Mouse (Mus musculus): ENCODE measurements at regions not wholly inside any gene's neighbourhood (a gene's known extent, or its start where the extent isn't known, plus 50 kb on each side); places are given as distances from the start of the nearest gene placed in this dataset.

GRCm38 (mm10) chr1:190447253-190447652 lies 276.7 kb upstream of the Prox1 start:
- Histone ChIP-seq H3K27me3 (ENCODE audit: control insufficient read depth, insufficient read depth, low read length) (no peaks in the 10 kb centered on the region), H3K36me3 (ENCODE audit: control insufficient read depth, insufficient read depth, low read length) (no peaks in the 10 kb centered on the region), H3K27ac (ENCODE audit: control insufficient read depth, insufficient read depth, low read depth, low read length) (no peak overlapping the region), H3K4me1 (ENCODE audit: control insufficient read depth, insufficient read depth, low read length) (peaks cover 3% of the 10 kb centered on the region), H3K4me3 (ENCODE audit: control insufficient read depth, low read depth, low read length) (no peak overlapping the region)
- TF ChIP-seq CTCF (IDR thresholded peaks at IDR 0.05; ENCODE audit: control insufficient read depth, insufficient read depth, insufficient replicate concordance, low read depth, low read length) (no peak), POLR2A (IDR thresholded peaks at IDR 0.05; ENCODE audit: control insufficient read depth, low read depth, low read length) (no peak)

- Histone ChIP-seq H3K4me1 (ENCODE audit: control insufficient read depth, insufficient read depth, low read length) (peaks cover 6% of the 10 kb centered on the region), H3K4me3 (ENCODE audit: control insufficient read depth, low read depth, low read length) (no peak overlapping the region), H3K27ac (ENCODE audit: control insufficient read depth, insufficient read depth, low read depth, low read length) (no peak overlapping the region), H3K27me3 (ENCODE audit: control insufficient read depth, insufficient read depth, low read length) (no peaks in the 10 kb centered on the region), H3K36me3 (ENCODE audit: control insufficient read depth, insufficient read depth, low read length) (no peaks in the 10 kb centered on the region)
- TF ChIP-seq POLR2A (IDR thresholded peaks at IDR 0.05; ENCODE audit: control insufficient read depth, low read depth, low read length) (no peak), CTCF (IDR thresholded peaks at IDR 0.05; ENCODE audit: control insufficient read depth, insufficient read depth, insufficient replicate concordance, low read depth, low read length) (no peak)
Measured at GRCm38 (mm10) chr1:190446676-190447075, 276.2 kb upstream of the Prox1 start.

DNA sequence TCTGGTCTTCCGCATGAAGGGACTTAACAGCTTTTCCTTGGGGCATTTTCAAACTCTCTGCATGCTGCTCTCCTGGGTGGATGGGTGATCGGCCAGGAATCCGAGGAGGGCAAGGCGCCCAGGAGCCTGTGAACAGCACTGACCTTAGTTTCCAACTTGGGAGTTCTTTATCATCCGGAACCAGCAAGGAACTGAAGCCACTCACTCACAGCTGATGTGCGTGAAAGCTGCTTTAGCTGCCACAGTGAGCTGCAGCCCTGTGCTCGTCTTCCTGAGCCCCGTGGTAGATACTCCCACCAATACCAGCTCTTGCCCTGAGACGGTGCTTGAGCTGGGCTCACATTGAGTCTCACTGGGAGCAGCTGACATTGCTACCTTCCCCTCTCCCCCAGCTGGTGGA lies 273.9 kb upstream of the Prox1 start:
- Histone ChIP-seq H3K27me3 (ENCODE audit: control insufficient read depth, insufficient read depth, low read length) (no peaks in the 10 kb centered on the region), H3K27ac (ENCODE audit: control insufficient read depth, insufficient read depth, low read depth, low read length) (no peak overlapping the region), H3K36me3 (ENCODE audit: control insufficient read depth, insufficient read depth, low read length) (no peaks in the 10 kb centered on the region), H3K4me3 (ENCODE audit: control insufficient read depth, low read depth, low read length) (no peak overlapping the region), H3K4me1 (ENCODE audit: control insufficient read depth, insufficient read depth, low read length) (peaks cover 6% of the 10 kb centered on the region)
- TF ChIP-seq POLR2A (IDR thresholded peaks at IDR 0.05; ENCODE audit: control insufficient read depth, low read depth, low read length) (no peak), CTCF (IDR thresholded peaks at IDR 0.05; ENCODE audit: control insufficient read depth, insufficient read depth, insufficient replicate concordance, low read depth, low read length) (no peak)

DNA sequence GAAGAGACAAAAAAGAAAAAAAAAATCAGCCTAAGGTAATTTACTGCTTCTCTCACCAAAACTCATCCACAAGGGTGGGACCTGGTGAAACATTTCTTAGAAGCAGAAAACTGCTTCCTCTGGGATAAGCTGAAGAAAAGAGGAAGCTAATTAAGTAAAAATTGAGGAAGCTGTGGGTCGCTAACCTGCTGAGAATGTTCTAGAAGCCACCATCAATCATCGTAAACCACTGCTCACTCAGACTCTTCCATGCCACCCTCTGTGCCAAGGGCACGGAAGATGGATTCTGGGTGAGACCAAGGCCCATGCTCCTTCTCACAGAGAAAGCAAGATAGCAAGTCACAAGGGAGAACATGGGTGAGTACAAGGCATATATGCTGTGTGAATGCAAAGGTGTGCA lies 272.7 kb upstream of the Prox1 start:
- H3K36me3 ChIP-seq (ENCODE audit: control insufficient read depth, insufficient read depth, low read length) = no peaks in the 10 kb centered on the region

DNA sequence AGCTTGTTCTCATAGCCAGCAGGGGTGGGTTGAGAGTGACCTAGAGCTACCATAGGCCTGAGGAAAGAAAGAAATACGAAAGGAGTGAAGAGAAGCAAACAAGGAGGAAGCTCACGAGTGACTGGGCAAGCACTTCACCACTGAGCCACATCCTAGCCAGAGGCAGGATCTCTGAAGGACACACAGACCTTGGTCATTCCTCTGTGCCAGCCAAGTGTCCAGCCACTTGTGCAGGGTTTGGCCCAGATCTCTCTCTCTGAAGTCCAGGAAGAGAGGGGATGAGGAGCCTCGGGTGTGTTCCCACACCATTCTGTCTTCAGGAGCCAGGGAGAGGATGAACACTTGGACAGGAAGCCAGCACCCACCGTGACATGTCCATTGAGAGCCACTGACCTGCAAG lies 271.7 kb upstream of the Prox1 start:
- Histone ChIP-seq H3K27ac (ENCODE audit: control insufficient read depth, insufficient read depth, low read depth, low read length) (no peak overlapping the region), H3K4me3 (ENCODE audit: control insufficient read depth, low read depth, low read length) (no peak overlapping the region), H3K27me3 (ENCODE audit: control insufficient read depth, insufficient read depth, low read length) (no peaks in the 10 kb centered on the region), H3K4me1 (ENCODE audit: control insufficient read depth, insufficient read depth, low read length) (peaks cover 6% of the 10 kb centered on the region), H3K36me3 (ENCODE audit: control insufficient read depth, insufficient read depth, low read length) (no peaks in the 10 kb centered on the region)
- TF ChIP-seq CTCF (IDR thresholded peaks at IDR 0.05; ENCODE audit: control insufficient read depth, insufficient read depth, insufficient replicate concordance, low read depth, low read length) (no peak), POLR2A (IDR thresholded peaks at IDR 0.05; ENCODE audit: control insufficient read depth, low read depth, low read length) (no peak)

More for the DNA sequence above, 272.7 kb upstream of the Prox1 start:
- TF ChIP-seq CTCF (IDR thresholded peaks at IDR 0.05; ENCODE audit: control insufficient read depth, insufficient read depth, insufficient replicate concordance, low read depth, low read length) = no peak
- no peak for TF ChIP-seq POLR2A (IDR thresholded peaks at IDR 0.05; ENCODE audit: control insufficient read depth, low read depth, low read length)
- Histone ChIP-seq H3K27ac (ENCODE audit: control insufficient read depth, insufficient read depth, low read depth, low read length) (no peak overlapping the region), H3K27me3 (ENCODE audit: control insufficient read depth, insufficient read depth, low read length) (no peaks in the 10 kb centered on the region), H3K4me1 (ENCODE audit: control insufficient read depth, insufficient read depth, low read length) (peaks cover 6% of the 10 kb centered on the region), H3K4me3 (ENCODE audit: control insufficient read depth, low read depth, low read length) (no peak overlapping the region)

DNA sequence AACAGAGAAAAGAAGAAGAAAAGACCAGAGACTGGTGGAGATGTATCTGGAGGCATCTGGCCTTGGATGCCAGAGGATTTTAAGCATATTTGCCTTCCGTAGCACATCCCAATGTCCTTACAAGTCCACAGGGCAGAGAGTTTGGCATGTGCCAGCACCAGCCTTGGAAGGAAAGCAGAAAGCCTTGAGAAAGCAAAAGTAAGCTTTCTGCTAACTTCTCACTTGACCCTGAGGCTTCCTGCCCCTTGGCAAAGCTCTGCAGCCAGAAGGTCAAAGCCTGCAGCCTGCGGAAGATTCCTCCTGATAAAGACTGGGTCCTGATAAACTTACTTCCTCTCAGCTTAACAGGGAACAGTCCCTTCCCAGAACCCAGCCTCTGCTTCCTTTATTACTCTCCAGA lies 268.3 kb upstream of the Prox1 start:
- Histone ChIP-seq H3K27me3 (ENCODE audit: control insufficient read depth, insufficient read depth, low read length) (no peaks in the 10 kb centered on the region), H3K27ac (ENCODE audit: control insufficient read depth, insufficient read depth, low read depth, low read length) (no peak overlapping the region), H3K36me3 (ENCODE audit: control insufficient read depth, insufficient read depth, low read length) (no peaks in the 10 kb centered on the region), H3K4me3 (ENCODE audit: control insufficient read depth, low read depth, low read length) (no peak overlapping the region), H3K4me1 (ENCODE audit: control insufficient read depth, insufficient read depth, low read length) (peaks cover 6% of the 10 kb centered on the region)
- TF ChIP-seq POLR2A (IDR thresholded peaks at IDR 0.05; ENCODE audit: control insufficient read depth, low read depth, low read length) (no peak), CTCF (IDR thresholded peaks at IDR 0.05; ENCODE audit: control insufficient read depth, insufficient read depth, insufficient replicate concordance, low read depth, low read length) (no peak)

DNA sequence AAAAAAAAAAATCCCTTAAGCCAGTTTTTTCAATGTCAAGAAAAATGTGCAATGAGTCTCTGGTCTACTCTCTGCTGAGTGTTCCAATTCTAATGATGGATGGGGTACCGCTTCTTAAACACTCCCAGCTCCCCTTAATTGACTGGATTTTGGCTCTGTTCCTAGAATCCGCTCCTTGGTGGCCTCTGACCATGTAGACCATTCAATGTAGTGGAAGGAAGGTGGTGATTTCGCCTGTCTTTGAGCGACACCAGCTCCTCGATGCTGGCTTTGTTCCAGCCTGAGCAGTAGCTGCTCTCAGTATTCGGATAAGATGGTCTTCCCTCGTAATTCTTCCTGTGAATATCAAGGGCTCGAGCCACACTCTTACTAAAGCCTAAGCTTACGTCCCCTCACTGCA lies 252.4 kb upstream of the Prox1 start:
- Histone ChIP-seq H3K4me3 (ENCODE audit: control insufficient read depth, low read depth, low read length) (no peak overlapping the region), H3K27me3 (ENCODE audit: control insufficient read depth, insufficient read depth, low read length) (no peaks in the 10 kb centered on the region)

GRCm38 (mm10) chr1:190419709-190420108 lies 249.2 kb upstream of the Prox1 start:
- TF ChIP-seq POLR2A (IDR thresholded peaks at IDR 0.05; ENCODE audit: control insufficient read depth, low read depth, low read length) (no peak), CTCF (IDR thresholded peaks at IDR 0.05; ENCODE audit: control insufficient read depth, insufficient read depth, insufficient replicate concordance, low read depth, low read length) (no peak)
- Histone ChIP-seq H3K4me1 (ENCODE audit: control insufficient read depth, insufficient read depth, low read length) (no peaks in the 10 kb centered on the region), H3K36me3 (ENCODE audit: control insufficient read depth, insufficient read depth, low read length) (no peaks in the 10 kb centered on the region), H3K27me3 (ENCODE audit: control insufficient read depth, insufficient read depth, low read length) (no peaks in the 10 kb centered on the region), H3K4me3 (ENCODE audit: control insufficient read depth, low read depth, low read length) (no peak overlapping the region), H3K27ac (ENCODE audit: control insufficient read depth, insufficient read depth, low read depth, low read length) (no peak overlapping the region)

More for the DNA sequence above, 252.4 kb upstream of the Prox1 start:
- TF ChIP-seq POLR2A (IDR thresholded peaks at IDR 0.05; ENCODE audit: control insufficient read depth, low read depth, low read length) (no peak), CTCF (IDR thresholded peaks at IDR 0.05; ENCODE audit: control insufficient read depth, insufficient read depth, insufficient replicate concordance, low read depth, low read length) (no peak)
- no peaks in the 10 kb centered on the region for H3K4me1 ChIP-seq (ENCODE audit: control insufficient read depth, insufficient read depth, low read length)
- no peaks in the 10 kb centered on the region for H3K36me3 ChIP-seq (ENCODE audit: control insufficient read depth, insufficient read depth, low read length)
- no peak overlapping the region for H3K27ac ChIP-seq (ENCODE audit: control insufficient read depth, insufficient read depth, low read depth, low read length)
